Mouse (Mus musculus) CH12.LX (cell line): ENCODE measurements around the gene Zfp318. TPM values are rescaled to one million over a fixed set of nuclear protein-coding genes. Genes with fewer than 3 reads are reported as not detected.

Source experiments
- DNase-seq: peaks from one replicate; pipeline ENCODE4 v3.0.0-alpha.2; 2013; ENCODE audit errors: extremely low read depth
- H3K27ac ChIP-seq: 2 replicates; pipeline ENCODE4 v1.5.1; 2012; ENCODE audit warnings: low read depth, mild to moderate bottlenecking, control low read depth, moderate library complexity; ENCODE audit not compliant: insufficient read depth
- H3K27me3 ChIP-seq: replicated peaks from 2 replicates; pipeline ENCODE3; 2012; ENCODE audit warnings: inconsistent platforms
- H3K36me3 ChIP-seq, 2 experiments: replicated peaks in 1 of 2; 2 replicates each; pipeline versions ENCODE3 to v1.6.1; 2012; ENCODE audit warnings: inconsistent platforms in 1 of 2, low read length in 1 of 2, mild to moderate bottlenecking in 1 of 2, mixed read lengths in 1 of 2, moderate library complexity in 1 of 2; ENCODE audit not compliant: control insufficient read depth in 1 of 2, insufficient read depth in 1 of 2
- H3K4me1 ChIP-seq, 2 experiments: 2 replicates each; pipeline ENCODE4 v1.6.1; 2012; ENCODE audit warnings: inconsistent platforms in 1 of 2, moderate library complexity in 1 of 2; ENCODE audit not compliant: insufficient read depth in 2 of 2, control insufficient read depth in 1 of 2
- H3K4me2 ChIP-seq: 2 replicates; pipeline ENCODE4 v1.6.1; 2012; ENCODE audit warnings: low read depth, mild to moderate bottlenecking, control low read depth; ENCODE audit not compliant: poor library complexity, insufficient read depth, severe bottlenecking
- H3K4me3 ChIP-seq, 3 experiments: fragments of 150-350 bp in 1 of 3; sonication (generic) in 1 of 3; replicated peaks in 1 of 3; 2 replicates each; pipeline versions ENCODE3 to v1.5.1; 2011 to 2012; ENCODE audit warnings: low read depth in 2 of 3, low read length in 2 of 3, mild to moderate bottlenecking in 2 of 3, moderate library complexity in 2 of 3, control low read depth in 1 of 3, improper control_type of control experiment in 1 of 3, inconsistent platforms in 1 of 3, mixed read lengths in 1 of 3; ENCODE audit not compliant: poor library complexity in 1 of 3
- H3K79me2 ChIP-seq: replicated peaks from 2 replicates; pipeline ENCODE4 v1.6.1; 2012; ENCODE audit warnings: mild to moderate bottlenecking, moderate library complexity; ENCODE audit not compliant: control insufficient read depth, poor library complexity, insufficient read depth, severe bottlenecking; ENCODE audit errors: extremely low read depth
- H3K9ac ChIP-seq: 2 replicates; pipeline ENCODE4 v1.6.1; 2012; ENCODE audit warnings: low read depth, mild to moderate bottlenecking, control low read depth, moderate library complexity; ENCODE audit not compliant: insufficient read depth
- H3K9me3 ChIP-seq: replicated peaks from 2 replicates; pipeline ENCODE3; 2012; ENCODE audit warnings: low read length, inconsistent platforms, mixed read lengths
- GABPA ChIP-seq: IDR thresholded peaks from 2 replicates; pipeline ENCODE4 v1.6.1; 2012; ENCODE audit warnings: low read depth, low read length, improper control_type of control experiment, inconsistent platforms; ENCODE audit not compliant: insufficient replicate concordance
- KAT2A ChIP-seq: IDR thresholded peaks from 2 replicates; pipeline ENCODE4 v1.6.1; 2012; ENCODE audit warnings: low read length, improper control_type of control experiment, inconsistent platforms; ENCODE audit not compliant: insufficient replicate concordance
- MAFK ChIP-seq: IDR thresholded peaks from 2 replicates; pipeline ENCODE4 v1.6.1; 2011; ENCODE audit warnings: low read length, improper control_type of control experiment; ENCODE audit not compliant: insufficient replicate concordance
- MAZ ChIP-seq: IDR thresholded peaks from 2 replicates; pipeline ENCODE4 v1.6.1; 2012; ENCODE audit warnings: low read depth, mild to moderate bottlenecking, inconsistent platforms, low read length, improper control_type of control experiment, moderate library complexity
- POLR2A ChIP-seq: IDR thresholded peaks from 2 replicates; pipeline ENCODE4 v1.6.1; 2011; ENCODE audit warnings: low read depth, mild to moderate bottlenecking, improper control_type of control experiment, low read length
- UBTF ChIP-seq: IDR thresholded peaks from 2 replicates; pipeline ENCODE4 v1.6.1; 2012; ENCODE audit warnings: low read depth, mild to moderate bottlenecking, inconsistent platforms, low read length, improper control_type of control experiment, moderate library complexity
- ZC3H11A ChIP-seq: IDR thresholded peaks from 2 replicates; pipeline ENCODE4 v1.6.1; 2012; ENCODE audit warnings: low read depth, mild to moderate bottlenecking, inconsistent platforms, low read length, improper control_type of control experiment
- dilution Hi-C: fragments of 300-500 bp; cut with MboI; formaldehyde crosslinking; loops from 2 replicates; pipeline ENCODE4 v1.14.3; 2020; ENCODE audit warnings: low sequenced_read_pairs; ENCODE audit not compliant: extremely low pct_unique_long_range_greater_than_20kb, extremely low pct_ligation_motif_present
- in situ Hi-C: fragments of 300-500 bp; cut with MboI; formaldehyde crosslinking; loops from 3 replicates; pipeline ENCODE4 v1.14.3; 2019; ENCODE audit warnings: low sequenced_read_pairs, low pct_ligation_motif_present, low pct_unique_long_range_greater_than_20kb, mixed read lengths
- polyA plus RNA-seq: library from polyadenylated mRNA; unstranded; fragments of >175 nt; gene quantifications from 2 replicates; pipeline ENCODE4 v1.2.1, GENCODE M21; 2012; ENCODE audit warnings: low read depth; ENCODE audit not compliant: insufficient read length
- total RNA-seq, 2 experiments: library from RNA; depleted of rRNA; stranded (reverse); fragments of 300-350 nt in 1 of 2; fragments of >200 nt in 1 of 2; gene quantifications; 2 replicates each; pipeline ENCODE4 v1.2.3; 2012 to 2014

Gene Zfp318
- total and polyA plus RNA-seq, 3 experiments, result 1.4 to 5.0 (median 2.9) TPM

GRCm38 (mm10) chr17:46462226-46462625 is 78.7 kb downstream of the Zfp318 start:
- H3K79me2 ChIP-seq, result no peaks in the 10 kb centered on the region
- H3K27ac ChIP-seq, result no peak overlapping the region
- H3K4me2 ChIP-seq, result no peak overlapping the region
- H3K9me3 ChIP-seq, result no peaks in the 10 kb centered on the region
- no peak for DNase-seq
- dilution Hi-C loops, result no loop called here
- TF ChIP-seq KAT2A, result no peak
- TF ChIP-seq MAFK, result no peak
- no peak for TF ChIP-seq ZC3H11A
- TF ChIP-seq POLR2A, result no peak
- TF ChIP-seq MAZ, result no peak
- TF ChIP-seq UBTF, result no peak
- no peaks in the 10 kb centered on the region for H3K36me3 ChIP-seq
- no peak overlapping the region for H3K4me3 ChIP-seq
- no peak overlapping the region for H3K9ac ChIP-seq
- in situ Hi-C loops, result no loop called here
- peaks cover 3 to 8% of the 10 kb centered on the region in 2 experiments; a peak in 3 of 4 replicates for H3K4me1 ChIP-seq
- peaks cover 91% of the 10 kb centered on the region for H3K27me3 ChIP-seq

DNA sequence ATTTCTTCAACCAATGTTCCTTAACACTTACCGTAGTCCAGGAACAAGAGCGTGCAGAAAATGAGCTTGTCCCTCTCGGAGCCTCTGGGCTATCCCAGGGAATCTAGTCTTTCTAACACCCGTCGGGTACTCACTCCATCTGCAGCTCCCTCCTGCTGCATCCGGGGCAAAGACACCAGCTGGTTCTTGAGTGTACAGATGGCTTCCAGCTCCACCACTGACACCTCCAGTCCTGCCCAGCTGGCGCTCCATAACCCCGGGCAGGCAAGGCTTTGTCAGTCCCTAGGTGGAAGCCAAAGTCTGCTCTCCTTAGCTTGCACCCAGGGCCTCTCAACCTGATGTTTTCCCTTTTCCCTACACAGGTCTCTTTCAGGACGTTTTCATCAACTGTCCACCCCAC is 84.3 kb downstream of the Zfp318 start:
- Histone ChIP-seq H3K79me2 (no peaks in the 10 kb centered on the region), H3K27me3 (peaks cover 92% of the 10 kb centered on the region), H3K4me3 (no peak overlapping the region), H3K27ac (no peak overlapping the region), H3K4me1 (no peaks in the 10 kb centered on the region), H3K36me3 (no peaks in the 10 kb centered on the region), H3K9ac (no peak overlapping the region), H3K4me2 (no peak overlapping the region), H3K9me3 (no peaks in the 10 kb centered on the region)
- TF ChIP-seq GABPA, result no peak
- DNase-seq, result no peak
- dilution Hi-C loops (no loop called here), in situ Hi-C loops (no loop called here)

Other genes with a start within 250 kb of the Zfp318 start
- gene Rsph9, start 239.5 kb upstream of the Zfp318 start, total RNA-seq (2012; rRNA removed), result 0.25 and 1.1 TPM in 2 replicates
- gene Rsph9, start 239.5 kb upstream of the Zfp318 start, total RNA-seq (2014; rRNA removed), result not detected in 2 replicates
- gene Rsph9, start 239.5 kb upstream of the Zfp318 start, polyA plus RNA-seq, result 0.61 TPM in 1 of 2 replicates, not detected in the other
- 9.7 and 12.0 TPM in 2 replicates for gene Mad2l1bp, start 230.2 kb upstream of the Zfp318 start, total RNA-seq (2012; rRNA removed)
- 13.9 and 16.3 TPM in 2 replicates for gene Mad2l1bp, start 230.2 kb upstream of the Zfp318 start, total RNA-seq (2014; rRNA removed)
- gene Mad2l1bp, start 230.2 kb upstream of the Zfp318 start, polyA plus RNA-seq, result 16.8 and 19.3 TPM in 2 replicates
- 40.9 and 104 TPM in 2 replicates for gene Gtpbp2, start 222.7 kb upstream of the Zfp318 start, total RNA-seq (2012; rRNA removed)
- gene Gtpbp2, start 222.7 kb upstream of the Zfp318 start, total RNA-seq (2014; rRNA removed), result 14.9 and 17.4 TPM in 2 replicates
- 20.8 and 23.8 TPM in 2 replicates for gene Gtpbp2, start 222.7 kb upstream of the Zfp318 start, polyA plus RNA-seq
- gene Polh, start 181.1 kb upstream of the Zfp318 start, total RNA-seq (2012; rRNA removed), result 36.0 and 39.3 TPM in 2 replicates
- gene Polh, start 181.1 kb upstream of the Zfp318 start, total RNA-seq (2014; rRNA removed), result 40.4 and 40.8 TPM in 2 replicates
- gene Polh, start 181.1 kb upstream of the Zfp318 start, polyA plus RNA-seq, result 20.3 and 23.1 TPM in 2 replicates
- 44.7 and 53.7 TPM in 2 replicates for gene Xpo5, start 180.9 kb upstream of the Zfp318 start, total RNA-seq (2012; rRNA removed)
- gene Xpo5, start 180.9 kb upstream of the Zfp318 start, total RNA-seq (2014; rRNA removed), result 56.3 and 56.5 TPM in 2 replicates
- gene Xpo5, start 180.9 kb upstream of the Zfp318 start, polyA plus RNA-seq, result 53.3 and 55.1 TPM in 2 replicates
- 361 and 433 TPM in 2 replicates for gene Polr1c, start 135.7 kb upstream of the Zfp318 start, total RNA-seq (2012; rRNA removed)
- 350 and 356 TPM in 2 replicates for gene Polr1c, start 135.7 kb upstream of the Zfp318 start, total RNA-seq (2014; rRNA removed)
- gene Polr1c, start 135.7 kb upstream of the Zfp318 start, polyA plus RNA-seq, result 367 and 386 TPM in 2 replicates
- 24.8 and 32.5 TPM in 2 replicates for gene Yipf3, start 135.7 kb upstream of the Zfp318 start, total RNA-seq (2012; rRNA removed)
- gene Yipf3, start 135.7 kb upstream of the Zfp318 start, total RNA-seq (2014; rRNA removed), result 9.0 and 15.8 TPM in 2 replicates
- gene Yipf3, start 135.7 kb upstream of the Zfp318 start, polyA plus RNA-seq, result 45.4 and 52.6 TPM in 2 replicates
- 2.7 and 3.6 TPM in 2 replicates for gene Lrrc73, start 130.2 kb upstream of the Zfp318 start, total RNA-seq (2012; rRNA removed)
- gene Lrrc73, start 130.2 kb upstream of the Zfp318 start, total RNA-seq (2014; rRNA removed), result 1.5 and 1.8 TPM in 2 replicates
- 4.0 and 4.2 TPM in 2 replicates for gene Lrrc73, start 130.2 kb upstream of the Zfp318 start, polyA plus RNA-seq
- gene Tjap1, start 100.7 kb upstream of the Zfp318 start, total RNA-seq (2012; rRNA removed), result 13.8 and 14.2 TPM in 2 replicates
- 8.6 and 9.1 TPM in 2 replicates for gene Tjap1, start 100.7 kb upstream of the Zfp318 start, total RNA-seq (2014; rRNA removed)
- 24.3 and 28.6 TPM in 2 replicates for gene Tjap1, start 100.7 kb upstream of the Zfp318 start, polyA plus RNA-seq
- gene Dlk2, start 86.3 kb upstream of the Zfp318 start, total RNA-seq (2012; rRNA removed), result 0.08 and 0.13 TPM in 2 replicates
- not detected in 2 replicates for gene Dlk2, start 86.3 kb upstream of the Zfp318 start, total RNA-seq (2014; rRNA removed)
- not detected in 2 replicates for gene Dlk2, start 86.3 kb upstream of the Zfp318 start, polyA plus RNA-seq
- 3.6 and 4.1 TPM in 2 replicates for gene Abcc10, start 55.4 kb upstream of the Zfp318 start, total RNA-seq (2012; rRNA removed)
- gene Abcc10, start 55.4 kb upstream of the Zfp318 start, total RNA-seq (2014; rRNA removed), result 1.1 and 1.4 TPM in 2 replicates
- gene Abcc10, start 55.4 kb upstream of the Zfp318 start, polyA plus RNA-seq, result 2.7 and 3.8 TPM in 2 replicates
- gene Crip3, start 45.2 kb downstream of the Zfp318 start, total RNA-seq (2012; rRNA removed), result not detected in 2 replicates
- not detected in 2 replicates for gene Crip3, start 45.2 kb downstream of the Zfp318 start, total RNA-seq (2014; rRNA removed)
- not detected in 2 replicates for gene Crip3, start 45.2 kb downstream of the Zfp318 start, polyA plus RNA-seq
- not detected in 2 replicates for gene Slc22a7, start 54.7 kb downstream of the Zfp318 start, total RNA-seq (2012; rRNA removed)
- gene Slc22a7, start 54.7 kb downstream of the Zfp318 start, total RNA-seq (2014; rRNA removed), result not detected in 2 replicates
- not detected in 2 replicates for gene Slc22a7, start 54.7 kb downstream of the Zfp318 start, polyA plus RNA-seq
- gene Ttbk1, start 103.9 kb downstream of the Zfp318 start, total RNA-seq (2012; rRNA removed), result 0.04 and 0.08 TPM in 2 replicates
- gene Ttbk1, start 103.9 kb downstream of the Zfp318 start, total RNA-seq (2014; rRNA removed), result not detected in 2 replicates
- not detected in 2 replicates for gene Ttbk1, start 103.9 kb downstream of the Zfp318 start, polyA plus RNA-seq
- 18.5 and 19.9 TPM in 2 replicates for gene Dnph1, start 113.0 kb downstream of the Zfp318 start, total RNA-seq (2012; rRNA removed)
- gene Dnph1, start 113.0 kb downstream of the Zfp318 start, total RNA-seq (2014; rRNA removed), result 27.3 and 30.2 TPM in 2 replicates
- gene Dnph1, start 113.0 kb downstream of the Zfp318 start, polyA plus RNA-seq, result 27.2 and 28.4 TPM in 2 replicates
- gene Cul9, start 162.7 kb downstream of the Zfp318 start, total RNA-seq (2012; rRNA removed), result 0.08 TPM in 2 replicates
- gene Cul9, start 162.7 kb downstream of the Zfp318 start, total RNA-seq (2014; rRNA removed), result 0.05 TPM in 1 of 2 replicates, not detected in the other
- 0.27 and 0.65 TPM in 2 replicates for gene Cul9, start 162.7 kb downstream of the Zfp318 start, polyA plus RNA-seq
- 38.2 and 48.1 TPM in 2 replicates for gene Srf, start 172.4 kb downstream of the Zfp318 start, total RNA-seq (2012; rRNA removed)
- 40.8 and 54.5 TPM in 2 replicates for gene Srf, start 172.4 kb downstream of the Zfp318 start, total RNA-seq (2014; rRNA removed)
- gene Srf, start 172.4 kb downstream of the Zfp318 start, polyA plus RNA-seq, result 60.1 and 81.6 TPM in 2 replicates
- 2.9 and 4.8 TPM in 2 replicates for gene Ptk7, start 245.8 kb downstream of the Zfp318 start, total RNA-seq (2012; rRNA removed)
- gene Ptk7, start 245.8 kb downstream of the Zfp318 start, total RNA-seq (2014; rRNA removed), result 0.11 and 0.14 TPM in 2 replicates
- gene Ptk7, start 245.8 kb downstream of the Zfp318 start, polyA plus RNA-seq, result 0.20 and 0.29 TPM in 2 replicates